Mouse (Mus musculus): ENCODE data around the gene Ddx19a. TPM values are rescaled to one million over a fixed set of nuclear protein-coding genes. Genes with fewer than 3 reads are reported as not detected.
A peak's percentile ranks its signal among the peaks of the same experiment; 100 is the strongest.
"Not testable (repeated sequence)": the region's sequence is repeated elsewhere in the genome, so short reads cannot be mapped to it uniquely, and the experiment has no call there.

The Ddx19a gene
- 10 to 100 TPM; 30.9 to 34.4 TPM for total RNA-seq (2021)

DNA sequence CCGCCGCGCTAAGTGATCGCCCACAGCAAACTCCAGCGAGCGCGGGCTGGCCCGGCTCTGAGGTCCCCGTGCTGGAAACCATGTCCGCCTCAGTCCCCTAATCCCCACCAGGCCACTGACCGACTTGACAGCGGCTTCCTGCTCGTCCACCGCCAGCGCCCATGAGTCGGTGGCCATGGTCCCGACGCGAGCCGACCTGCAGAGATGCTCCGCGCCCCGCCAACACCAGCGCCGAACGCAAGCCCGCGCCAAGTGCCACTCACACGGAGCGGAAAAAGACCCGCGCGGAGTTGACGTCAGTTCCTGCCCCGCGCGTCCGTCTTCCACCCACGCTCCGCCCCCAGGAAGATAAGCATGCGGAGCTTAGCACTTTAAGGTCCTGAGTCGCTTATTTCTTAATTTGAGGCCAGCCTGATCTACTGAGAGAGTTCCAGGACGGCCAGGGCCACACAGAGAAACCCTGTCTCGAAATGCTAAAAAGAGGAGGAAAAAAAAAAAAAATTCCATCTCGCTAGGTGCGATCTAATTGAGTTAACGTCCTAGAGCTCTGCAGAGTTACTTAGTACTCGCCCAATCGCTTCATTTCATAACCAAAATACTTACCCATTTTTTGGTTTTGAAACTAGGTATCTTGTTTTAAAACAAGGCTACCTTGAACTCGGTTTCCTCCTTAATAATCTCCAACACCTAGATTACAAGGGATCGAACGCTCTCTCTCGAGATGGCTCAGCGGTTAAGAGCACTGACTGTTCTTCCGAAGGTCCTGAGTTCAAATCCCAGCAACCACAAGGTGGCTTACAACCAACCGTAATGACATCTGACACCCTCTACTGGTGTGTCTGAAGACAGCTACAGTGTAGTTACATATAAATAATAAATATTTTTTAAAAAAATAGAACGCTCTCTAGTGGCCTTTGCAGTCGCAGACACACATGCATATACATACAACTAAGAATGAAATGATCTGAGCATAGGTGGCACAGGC, at the start of gene Ddx19a:
Gene Ddx19a, minus strand, starts transcription at position 254 of the 985 bp plus-strand sequence.
- DNase-seq (ENCODE audit: extremely low spot score in 1 of 2, low spot score in 2 of 2) = peak; percentile 83 to 94
- intact Hi-C loops (cut with DNase I) = no loop called here

DNA sequence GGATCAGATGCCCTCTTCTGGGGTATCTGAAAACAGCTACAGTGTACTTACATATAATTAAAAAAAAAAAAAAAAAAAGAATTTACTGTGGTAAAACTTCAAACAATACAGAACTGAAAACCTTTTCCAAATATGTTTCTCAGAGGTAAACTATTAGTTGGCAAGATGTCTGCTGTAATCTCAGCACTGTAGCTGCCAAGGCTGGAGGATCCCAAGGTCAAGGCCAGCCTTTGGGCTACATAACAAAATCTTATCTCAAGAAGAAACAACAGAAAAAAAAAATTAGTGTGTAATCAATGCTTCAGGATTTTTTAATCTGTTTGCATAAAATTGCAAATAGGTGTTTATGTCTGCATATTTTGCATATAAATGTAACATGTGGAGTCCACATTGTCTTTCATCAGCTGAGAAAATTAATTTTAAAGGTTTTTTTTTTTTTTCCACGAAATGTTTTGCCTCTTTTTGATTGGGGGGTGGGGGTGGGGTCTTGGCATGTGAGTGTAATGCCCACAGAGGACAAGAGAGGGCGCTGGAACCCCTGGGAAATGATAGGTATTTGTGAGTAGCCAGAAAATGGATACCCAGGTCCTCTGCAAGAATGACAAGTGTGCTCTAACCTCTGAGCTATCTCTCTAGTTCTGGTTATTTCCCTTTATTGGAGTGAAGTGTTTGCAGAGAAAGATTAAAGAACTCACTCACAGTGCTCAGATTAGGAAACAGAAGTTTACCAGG, 46.6 kb upstream of the Ddx19a start:
- DNase-seq (ENCODE audit: extremely low spot score in 1 of 2, low spot score in 2 of 2) = no peak
- intact Hi-C loops (cut with DNase I) = loop anchor here (10.0 kb wide), 1 partner anchor 59 kb away; no protein-coding TSS in a partner anchor

GRCm38 (mm10) chr8:111042546-111042945, 44.9 kb upstream of the Ddx19a start:
- intact Hi-C loops (cut with DNase I) = loop anchor here (10.0 kb wide), 1 partner anchor 58 kb away; no protein-coding TSS in a partner anchor
- DNase-seq (ENCODE audit: extremely low spot score in 1 of 2, low spot score in 2 of 2) = no peak

- DNase-seq (ENCODE audit: extremely low spot score in 1 of 2, low spot score in 2 of 2) = no peak
- intact Hi-C loops (cut with DNase I) = no loop called here
Measured at GRCm38 (mm10) chr8:111036591-111036990, 39.0 kb upstream of the Ddx19a start.

- intact Hi-C loops (cut with DNase I) = no loop called here
- no peak for DNase-seq (ENCODE audit: extremely low spot score in 1 of 2, low spot score in 2 of 2)
Measured at GRCm38 (mm10) chr8:111034276-111034675, 36.7 kb upstream of the Ddx19a start.

- DNase-seq (ENCODE audit: extremely low spot score in 1 of 2, low spot score in 2 of 2) = peak; percentile 98 to 100
- intact Hi-C loops (cut with DNase I) = no loop called here
Measured at GRCm38 (mm10) chr8:111033482-111034215, 36.0 kb upstream of the Ddx19a start.

- intact Hi-C loops (cut with DNase I) = no loop called here
Measured at GRCm38 (mm10) chr8:111032916-111033315, 35.3 kb upstream of the Ddx19a start, which contains the start of gene Aars. Aars (plus strand) TSS chr8:111033144.

GRCm38 (mm10) chr8:111031572-111031971, 34.0 kb upstream of the Ddx19a start, which contains the start of gene Ddx19b:
Ddx19b (minus strand) TSS chr8:111031751.
- DNase-seq (ENCODE audit: extremely low spot score in 1 of 2, low spot score in 2 of 2) = no peak
- intact Hi-C loops (cut with DNase I) = no loop called here

More at GRCm38 (mm10) chr8:111032916-111033315, 35.3 kb upstream of the Ddx19a start, which contains the start of gene Aars:
- DNase-seq (ENCODE audit: extremely low spot score in 1 of 2, low spot score in 2 of 2) = no peak

GRCm38 (mm10) chr8:111030045-111030444, 32.4 kb upstream of the Ddx19a start:
- intact Hi-C loops (cut with DNase I) = no loop called here
- no peak for DNase-seq (ENCODE audit: extremely low spot score in 1 of 2, low spot score in 2 of 2)

- intact Hi-C loops (cut with DNase I) = no loop called here
- no peak for DNase-seq (ENCODE audit: extremely low spot score in 1 of 2, low spot score in 2 of 2)
Measured at GRCm38 (mm10) chr8:111029589-111029988, 32.0 kb upstream of the Ddx19a start.

DNA sequence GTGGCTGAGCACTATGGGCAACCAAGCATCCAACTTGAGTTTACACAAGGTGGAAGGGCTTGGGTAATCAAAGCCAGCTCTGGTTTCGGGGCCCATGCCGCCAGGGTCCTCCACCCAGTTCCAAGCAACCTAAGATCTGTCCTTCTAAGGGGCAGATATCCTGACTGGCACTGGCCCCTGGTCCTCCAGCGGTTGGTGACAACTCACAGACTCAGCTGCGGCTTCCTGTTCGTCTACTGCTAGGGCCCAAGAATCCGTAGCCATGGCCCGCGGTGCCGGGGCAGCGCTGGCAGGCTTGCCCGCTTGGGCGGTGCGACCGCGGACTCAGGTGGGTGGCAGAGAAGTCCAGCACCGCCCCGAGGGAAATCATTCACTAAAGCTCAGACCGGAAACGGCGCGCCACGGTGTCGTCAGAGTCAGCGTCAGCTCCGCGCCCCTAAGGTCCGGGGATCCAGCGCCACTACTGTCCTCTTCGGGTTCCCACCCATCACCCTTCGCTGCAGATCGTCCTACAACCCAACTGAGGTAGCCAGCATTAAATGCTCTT, 29.9 kb upstream of the Ddx19a start:
- intact Hi-C loops (cut with DNase I) = no loop called here
- peak; percentile 83 to 92 for DNase-seq (ENCODE audit: extremely low spot score in 1 of 2, low spot score in 2 of 2)

GRCm38 (mm10) chr8:111026609-111027008, 29.0 kb upstream of the Ddx19a start:
- DNase-seq (ENCODE audit: extremely low spot score in 1 of 2, low spot score in 2 of 2); intact Hi-C loops (cut with DNase I): not testable (repeated sequence)

DNA sequence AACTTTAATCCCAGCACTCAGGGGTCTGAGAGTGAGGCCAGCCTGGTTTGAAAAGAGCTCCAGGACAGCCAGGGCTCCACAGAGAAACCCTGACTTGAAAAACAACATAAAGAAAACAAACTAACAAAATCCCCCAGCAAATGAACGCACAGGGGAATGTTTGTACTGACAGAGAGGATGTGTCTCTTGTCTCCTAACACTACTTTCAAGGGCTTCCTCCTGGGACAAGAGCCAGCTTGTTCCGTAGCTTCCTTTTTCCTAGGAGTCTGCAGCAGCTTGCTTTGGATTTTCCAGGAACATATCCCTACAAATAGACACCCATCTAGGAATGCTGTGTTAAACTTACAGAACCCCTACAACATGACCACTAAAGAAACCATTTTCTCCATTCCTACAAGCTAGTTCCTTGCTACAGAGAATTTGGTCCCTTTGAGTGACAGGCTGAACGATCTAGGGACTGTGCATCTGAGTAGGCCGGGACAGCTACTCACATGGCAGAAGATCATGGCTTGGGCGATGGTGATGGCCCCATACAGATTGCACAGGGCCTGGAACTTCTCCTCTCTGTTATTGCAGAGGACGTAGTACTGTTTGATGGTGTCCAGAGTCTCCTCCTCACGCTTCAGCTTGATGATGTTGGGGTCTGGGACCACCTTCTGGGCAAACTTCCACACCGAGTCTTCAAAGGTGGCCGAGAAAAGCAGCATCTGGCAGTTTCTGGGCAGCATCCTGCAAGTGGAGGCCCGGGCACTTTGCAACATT, 12.8 kb upstream of the Ddx19a start:
- intact Hi-C loops (cut with DNase I) = loop anchor here (10.0 kb wide), 1 partner anchor 154 kb away; no protein-coding TSS in a partner anchor

DNA sequence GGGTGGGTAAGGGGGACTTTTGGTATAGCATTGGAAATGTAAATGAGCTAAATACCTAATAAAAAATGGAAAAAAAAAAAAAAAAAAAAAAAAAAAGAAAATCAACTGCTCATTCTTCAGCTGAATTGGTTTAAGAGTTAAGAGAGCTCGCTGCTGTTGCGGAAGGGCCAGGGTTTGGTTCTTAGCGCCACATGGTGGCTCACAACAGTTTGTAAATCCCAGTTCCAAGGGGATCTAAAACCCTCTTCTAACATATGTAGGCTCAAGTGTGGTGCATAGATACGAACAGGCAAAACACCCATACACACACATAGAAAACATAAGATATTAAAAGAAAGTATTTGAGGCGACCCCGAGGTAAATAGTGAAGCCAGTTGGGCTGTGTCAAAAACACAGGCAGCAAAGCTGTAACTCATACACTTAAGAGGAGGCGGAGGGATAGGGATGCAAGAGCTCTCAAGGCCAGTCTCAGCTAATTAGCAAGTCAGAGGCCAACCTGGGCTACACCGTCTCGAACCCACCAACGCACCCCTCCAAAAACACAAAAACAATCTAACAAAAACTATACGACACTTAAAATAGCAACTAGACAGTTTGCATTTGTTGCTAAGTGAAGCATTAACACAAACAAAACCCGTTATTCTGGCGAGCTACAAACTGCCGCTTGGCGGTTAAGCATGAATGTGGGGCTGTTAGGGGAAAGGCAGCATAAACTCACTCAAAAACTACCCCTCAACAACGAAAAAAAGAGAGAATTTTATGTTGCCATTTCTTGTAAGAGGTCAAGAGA, 764 bp downstream of the Ddx19a start:
- intact Hi-C loops (cut with DNase I) = no loop called here

More for the DNA sequence above, 12.8 kb upstream of the Ddx19a start:
- DNase-seq (ENCODE audit: extremely low spot score in 1 of 2, low spot score in 2 of 2) = not testable (repeated sequence)

DNA sequence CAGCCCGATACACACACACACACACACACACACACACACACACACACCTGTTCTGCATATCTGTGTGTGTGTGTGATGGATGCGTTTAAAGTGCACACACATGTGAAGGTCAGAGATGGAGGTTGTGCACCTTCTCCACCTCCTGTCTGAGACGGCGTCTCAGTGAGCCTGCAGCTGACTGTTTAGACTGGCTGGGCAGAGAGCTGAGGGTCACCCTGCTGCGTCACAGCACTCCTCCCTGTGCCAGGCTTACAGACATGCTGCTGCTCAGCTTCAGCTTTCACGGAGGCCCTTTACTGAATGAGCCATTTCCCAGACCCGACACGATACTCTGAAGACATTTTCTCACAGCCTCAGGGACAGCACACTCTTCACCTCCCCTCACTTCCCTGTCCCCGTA, 7.6 kb downstream of the Ddx19a start:
- no peak for DNase-seq (ENCODE audit: extremely low spot score in 1 of 2, low spot score in 2 of 2)
- intact Hi-C loops (cut with DNase I) = no loop called here

More for the DNA sequence above, 764 bp downstream of the Ddx19a start:
- no peak for DNase-seq (ENCODE audit: extremely low spot score in 1 of 2, low spot score in 2 of 2)

DNA sequence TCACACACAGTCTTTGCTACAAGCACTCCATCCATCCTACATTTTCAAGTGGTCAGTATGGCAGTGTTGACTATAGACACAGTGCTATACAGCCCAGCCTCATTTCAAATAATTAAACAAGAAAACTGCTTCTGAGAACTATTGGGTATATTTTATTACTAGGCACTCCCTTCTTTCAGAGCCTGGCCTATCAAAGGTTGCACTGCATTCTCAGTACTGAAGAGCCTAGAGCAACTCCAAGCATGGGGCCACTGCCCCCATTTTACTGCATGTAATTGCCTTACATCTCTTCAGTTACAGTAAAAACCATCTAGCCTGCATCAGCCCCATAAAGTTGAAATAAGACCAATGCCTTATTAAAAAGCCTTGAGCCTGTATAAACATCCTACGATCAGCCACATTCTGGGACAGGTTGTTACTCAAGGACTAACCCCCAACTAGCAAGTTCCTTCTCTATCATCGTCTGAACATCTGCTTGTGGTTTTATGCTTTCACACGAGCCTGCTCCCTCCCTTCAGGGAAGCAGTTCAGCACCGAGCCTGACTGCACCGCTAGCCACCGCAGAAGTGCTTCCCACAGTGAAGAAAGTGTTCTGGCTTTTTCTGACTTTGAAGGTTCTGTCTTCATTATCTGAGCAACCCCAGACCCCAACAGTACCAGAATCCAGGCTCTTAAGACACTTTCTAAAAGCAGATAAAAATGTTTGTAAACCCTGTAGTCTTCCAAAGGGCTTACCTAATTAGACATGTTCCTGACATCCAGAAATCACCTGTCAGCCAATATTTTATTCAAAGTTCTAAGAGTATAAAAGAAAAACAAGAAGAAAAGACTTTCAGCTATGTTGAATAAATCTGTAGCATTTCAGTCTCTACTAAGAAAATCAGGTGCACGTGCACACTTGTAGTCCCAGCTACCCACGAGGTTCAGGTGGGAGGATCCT, 9.5 kb downstream of the Ddx19a start:
- no peak for DNase-seq (ENCODE audit: extremely low spot score in 1 of 2, low spot score in 2 of 2)
- intact Hi-C loops (cut with DNase I) = loop anchor here (10.0 kb wide), 2 partner anchors 57 to 123 kb away; no protein-coding TSS in a partner anchor

Data from left cerebral cortex, postnatal 10 days (tissue).